In genomic region chr14:76473404-76473803, GRCm38 (mm10) we compare ENCODE assay signal across 10 mouse cellular contexts. TPM values are rescaled to one million over a fixed set of nuclear protein-coding genes. Genes with fewer than 3 reads are reported as not detected.
DNase-seq lines count a peak whose midpoint lies in the region; ATAC-seq and TF ChIP-seq lines count a peak whose summit lies in the region.
"Had no signal": no experiment of that assay in that cellular context is flagged by ENCODE, and none has a peak within 500 bp of the region (broad histone marks: within the 10 kb centered on the region; RNA-seq: fewer than 3 reads in every experiment).

No protein-coding gene starts in this region.

- H3K4me1 ChIP-seq in testis, adult 2 months (ENCODE audit: control insufficient read depth, insufficient read depth, low read length), result peaks cover 20% of the 10 kb centered on the region
- no peaks in the 10 kb centered on the region for H3K4me1 ChIP-seq in forebrain, postnatal 0 days (ENCODE audit: insufficient read depth)
- no peaks in the 10 kb centered on the region; the same call in 1 of the 2 replicates for H3K4me1 ChIP-seq in lung, embryonic 14.5 days (ENCODE audit: insufficient read depth)

- peak; percentile 21; the same call in 1 of the 2 replicates for TF ChIP-seq CTCF in testis, adult 2 months (IDR thresholded peaks at IDR 0.05; ENCODE audit: control insufficient read depth, insufficient read depth, insufficient replicate concordance, low read depth, low read length)
- peak; percentile 83 for TF ChIP-seq CTCF in forebrain, postnatal 0 days (IDR thresholded peaks at IDR 0.05; ENCODE audit: low read depth)
- peak; percentile 83 for TF ChIP-seq CTCF in lung, embryonic 14.5 days (IDR thresholded peaks at IDR 0.05; ENCODE audit: low read depth)

- 10% methylated on average over 2 of the region's 2 CpGs for WGBS in forebrain, postnatal 0 days
- 18% methylated on average over 2 of the region's 2 CpGs for WGBS in lung, embryonic 14.5 days

- TF ChIP-seq POLR2A in testis, adult 2 months (IDR thresholded peaks at IDR 0.05; ENCODE audit: control insufficient read depth, low read depth, low read length), result no peak

- no peak overlapping the region for H3K27ac ChIP-seq in testis, adult 2 months (ENCODE audit: control insufficient read depth, insufficient read depth, low read depth, low read length)
- H3K27ac ChIP-seq in forebrain, postnatal 0 days (ENCODE audit: low read depth, low read length), result no peak overlapping the region
- H3K27ac ChIP-seq in lung, embryonic 14.5 days (ENCODE audit: low read depth), result no peak overlapping the region
- H3K27ac ChIP-seq: limb, embryonic 15.5 days had no signal

- no peak overlapping the region for H3K4me3 ChIP-seq in testis, adult 2 months (ENCODE audit: control insufficient read depth, low read depth, low read length)
- no peak overlapping the region for H3K4me3 ChIP-seq in forebrain, postnatal 0 days (ENCODE audit: low read depth, low read length)
- no peak overlapping the region for H3K4me3 ChIP-seq in lung, embryonic 14.5 days (ENCODE audit: low read depth, low read length)
- H3K4me3 ChIP-seq: embryonic facial prominence, embryonic 13.5 days; limb, embryonic 15.5 days had no signal

- intact Hi-C loops in heart, postnatal 25 days (cut with DNase I), result loop anchor here (1.0 to 10.0 kb wide), 4 partner anchors 226 to 599 kb away; no protein-coding TSS in a partner anchor

- no peaks in the 10 kb centered on the region for H3K27me3 ChIP-seq in testis, adult 2 months (ENCODE audit: control insufficient read depth, insufficient read depth, low read length)
- H3K27me3 ChIP-seq in forebrain, postnatal 0 days (ENCODE audit: insufficient read depth, low read length), result no peaks in the 10 kb centered on the region
- H3K27me3 ChIP-seq in lung, embryonic 14.5 days (ENCODE audit: insufficient read depth, low read length), result no peaks in the 10 kb centered on the region
- H3K27me3 ChIP-seq: embryonic facial prominence, embryonic 13.5 days; limb, embryonic 15.5 days had no signal

- H3K9me3 ChIP-seq in forebrain, postnatal 0 days (ENCODE audit: low read length), result no peaks in the 10 kb centered on the region
- H3K9me3 ChIP-seq in lung, embryonic 14.5 days (ENCODE audit: low read depth, low read length), result no peaks in the 10 kb centered on the region
- H3K9me3 ChIP-seq: embryonic facial prominence, embryonic 13.5 days; limb, embryonic 15.5 days had no signal

- no peak overlapping the region for H3K9ac ChIP-seq in forebrain, postnatal 0 days
- no peak overlapping the region for H3K9ac ChIP-seq in lung, embryonic 14.5 days
- H3K9ac ChIP-seq: embryonic facial prominence, embryonic 13.5 days; limb, embryonic 15.5 days had no signal

- ATAC-seq in forebrain, postnatal 0 days, result peak; percentile 40; the same call in 1 of the 2 replicates
- ATAC-seq in lung, embryonic 14.5 days (ENCODE audit: insufficient read depth), result no peak

- no peaks in the 10 kb centered on the region for H3K36me3 ChIP-seq in testis, adult 2 months (ENCODE audit: control insufficient read depth, insufficient read depth, low read length)
- peaks cover 8% of the 10 kb centered on the region; the same call in 1 of the 2 replicates for H3K36me3 ChIP-seq in forebrain, postnatal 0 days (ENCODE audit: insufficient read depth)
- no peaks in the 10 kb centered on the region for H3K36me3 ChIP-seq in lung, embryonic 14.5 days (ENCODE audit: insufficient read depth)
- H3K36me3 ChIP-seq: embryonic facial prominence, embryonic 13.5 days; limb, embryonic 15.5 days had no signal

- DNase-seq in heart, adult 8-10 months (ENCODE audit: low spot score), result peak; percentile 26
- DNase-seq in heart, postnatal 25 days (ENCODE audit: low spot score), result no peak
- no peak for DNase-seq in testis, postnatal 14 days (ENCODE audit: low spot score)
- peak; percentile 55 to 56 for DNase-seq in adrenal gland, postnatal 36 days
- DNase-seq in forebrain, postnatal 0 days, result peak; percentile 80
- peak; percentile 84 for DNase-seq in lung, embryonic 14.5 days
- DNase-seq in testis, postnatal 10 days (ENCODE audit: low spot score), result peak; percentile 64

- no peak overlapping the region for H3K4me2 ChIP-seq in forebrain, postnatal 0 days (ENCODE audit: low read depth)
- no peak overlapping the region for H3K4me2 ChIP-seq in lung, embryonic 14.5 days
- H3K4me2 ChIP-seq: limb, embryonic 15.5 days had no signal

RNA-seq across cellular contexts. Expression of gene Tsc22d1, which starts 58.6 kb away (rescaled TPM):
- total RNA-seq in heart, adult 8-10 months (2022), result 100 to 1,000 TPM; 338 to 435 (median 378) TPM
- 100 to 1,000 TPM; 442 to 477 TPM for total RNA-seq in heart, postnatal 25 days (2021)
- 174 and 198 TPM in 2 replicates for polyA plus RNA-seq in testis, adult 2 months (2012; rRNA removed)
- 1,000 to 10,000 TPM; 1,153 to 1,605 TPM for total RNA-seq in adrenal gland, postnatal 36 days (2021)
- total RNA-seq in forebrain, postnatal 0 days (2014; rRNA removed), result 676 and 725 TPM in 2 replicates
- polyA plus RNA-seq in forebrain, postnatal 0 days (2015; fragmentation: Nextera tagmentation; extraction: Ambion mirVana), result 575 and 682 TPM in 2 replicates
- polyA plus RNA-seq in lung, embryonic 14.5 days (2014; fragmentation: Nextera tagmentation; extraction: Ambion mirVana), result 645 and 660 TPM in 2 replicates

Comparison
In these comparisons a context has a peak if more than half of its experiments do, and no peak if none do; other contexts are left out.
1. DNase-seq: peak in heart, adult 8-10 months (single experiment), adrenal gland, postnatal 36 days (2 of 2), forebrain, postnatal 0 days (single experiment), lung, embryonic 14.5 days (single experiment) and testis, postnatal 10 days (single experiment); none in heart, postnatal 25 days (single experiment) and testis, postnatal 14 days (single experiment).
2. CTCF ChIP-seq: peak in every context shown above with its lines; median percentile 83 in forebrain, postnatal 0 days; 83 in lung, embryonic 14.5 days; 21 in testis, adult 2 months.